10 mouse cellular contexts compared by ENCODE assay signal in the genomic region with DNA sequence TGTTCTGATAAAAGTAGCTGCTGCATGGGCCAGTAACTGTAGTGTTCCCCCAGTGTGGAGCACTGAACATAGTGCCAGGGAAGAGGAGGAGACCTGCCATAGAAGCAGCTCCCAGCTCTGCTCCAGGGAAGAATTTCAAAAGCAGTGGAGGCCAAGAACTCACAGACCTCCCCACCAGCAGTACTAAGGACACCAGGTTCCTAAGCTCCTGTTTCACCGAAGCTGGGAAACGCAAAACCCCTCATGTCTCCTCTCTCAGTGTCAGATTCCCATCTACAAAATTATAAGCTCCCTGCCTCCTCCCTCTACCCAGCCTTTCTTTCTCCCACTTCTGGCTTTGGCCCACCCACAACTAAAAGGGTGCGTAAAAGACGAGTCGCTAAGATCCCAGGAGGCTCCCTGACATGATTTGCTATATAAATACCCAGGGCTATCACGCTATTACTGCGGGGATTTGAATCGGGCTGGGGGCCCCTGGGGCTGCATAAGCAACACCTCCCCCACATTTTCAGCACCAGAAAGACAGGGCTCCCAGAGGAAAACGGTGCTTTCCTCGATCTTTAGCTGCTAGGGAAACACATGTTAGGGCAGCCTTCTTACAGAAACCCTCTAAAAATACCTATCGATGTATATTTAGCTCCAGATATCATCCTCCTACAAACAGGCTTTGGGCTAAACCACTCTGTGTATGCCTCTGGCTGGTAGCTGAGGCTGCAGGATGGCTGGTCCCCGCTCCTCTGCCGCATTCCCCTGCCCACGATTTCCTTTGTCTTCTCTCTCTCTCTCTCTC.
DNase-seq lines count a peak whose midpoint lies in the region; ATAC-seq and TF ChIP-seq lines count a peak whose summit lies in the region.
"Had no signal": no experiment of that assay in that cellular context is flagged by ENCODE, and none has a peak within 500 bp of the region (broad histone marks: within the 10 kb centered on the region; RNA-seq: fewer than 3 reads in every experiment).

No protein-coding gene starts in this region.

- no peak overlapping the region for H3K4me3 ChIP-seq in limb, embryonic 13.5 days
- no peak overlapping the region for H3K4me3 ChIP-seq in limb, embryonic 10.5 days
- no peak overlapping the region for H3K4me3 ChIP-seq in left cerebral cortex, adult 2 months

- H3K9ac ChIP-seq in limb, embryonic 13.5 days = no peak overlapping the region

- DNase-seq in heart, adult 11 months = peak; percentile 50
- no peak for DNase-seq in heart, adult 8-10 months (ENCODE audit: low spot score)
- DNase-seq in limb, embryonic 10.5 days (ENCODE audit: low spot score) = no peak
- peak in 1 of 2 experiments; percentile 32 for DNase-seq in left cerebral cortex, adult 2 months (ENCODE audit: extremely low spot score in 1 of 2, low spot score in 2 of 2)
- peak; percentile 72 for DNase-seq in skeletal muscle tissue, adult 2 months (ENCODE audit: low read depth, low spot score)
- no peak for DNase-seq in ovary, postnatal 14 days (ENCODE audit: low spot score)
- DNase-seq: cerebellum, adult 9-10 months; lung, postnatal 14 days; thymus, adult 18-20 months had no signal

- TF ChIP-seq CTCF in left cerebral cortex, adult 2 months (IDR thresholded peaks at IDR 0.05) = no peak

- no peaks in the 10 kb centered on the region for H3K27me3 ChIP-seq in limb, embryonic 13.5 days
- no peaks in the 10 kb centered on the region; the same call in 1 of the 2 replicates for H3K27me3 ChIP-seq in limb, embryonic 10.5 days (ENCODE audit: low read depth, poor library complexity, severe bottlenecking)

- H3K27ac ChIP-seq in limb, embryonic 13.5 days = no peak overlapping the region
- no peak overlapping the region for H3K27ac ChIP-seq in limb, embryonic 10.5 days
- peak overlapping the region; percentile 85 for H3K27ac ChIP-seq in left cerebral cortex, adult 2 months

- 32% methylated on average over 14 of the region's 14 CpGs for WGBS in limb, embryonic 13.5 days
- 54% methylated on average over 14 of the region's 14 CpGs for WGBS in limb, embryonic 10.5 days

- no peak for ATAC-seq in limb, embryonic 13.5 days (ENCODE audit: low FRiP score, low read depth)

- intact Hi-C loops in left cerebral cortex, adult 2 months (cut with DNase I) = no loop called here

- no peaks in the 10 kb centered on the region for H3K36me3 ChIP-seq in limb, embryonic 13.5 days
- no peaks in the 10 kb centered on the region for H3K36me3 ChIP-seq in limb, embryonic 10.5 days

- H3K9me3 ChIP-seq in limb, embryonic 13.5 days = no peaks in the 10 kb centered on the region
- no peaks in the 10 kb centered on the region for H3K9me3 ChIP-seq in limb, embryonic 10.5 days (replicated peaks)

- H3K4me2 ChIP-seq in limb, embryonic 13.5 days (replicated peaks) = peak overlapping the region; percentile 11; the same call in 1 of the 2 replicates

- H3K4me1 ChIP-seq in limb, embryonic 13.5 days = peaks cover 4% of the 10 kb centered on the region; the same call in 1 of the 2 replicates
- peaks cover 4% of the 10 kb centered on the region; the same call in 1 of the 2 replicates for H3K4me1 ChIP-seq in limb, embryonic 10.5 days

Comparison
In these comparisons a context has a peak if more than half of its experiments do, and no peak if none do; other contexts are left out.
1. DNase-seq: peak in heart, adult 11 months (single experiment) and skeletal muscle tissue, adult 2 months (single experiment); none in heart, adult 8-10 months (single experiment), limb, embryonic 10.5 days (single experiment) and ovary, postnatal 14 days (single experiment).